Mouse (Mus musculus) cerebral cortex, adult 2 months (tissue): ENCODE results near the gene Olfr1128.

Experiments used
- WGBS: fragments of 180-500 bp; shearing (Covaris S2); methylation state at CpG from one replicate; pipeline ENCODE4 v1.1.7; 2018; 5-methylcytosine and 5-hydroxymethylcytosine counted together

The Olfr1128 gene

DNA sequence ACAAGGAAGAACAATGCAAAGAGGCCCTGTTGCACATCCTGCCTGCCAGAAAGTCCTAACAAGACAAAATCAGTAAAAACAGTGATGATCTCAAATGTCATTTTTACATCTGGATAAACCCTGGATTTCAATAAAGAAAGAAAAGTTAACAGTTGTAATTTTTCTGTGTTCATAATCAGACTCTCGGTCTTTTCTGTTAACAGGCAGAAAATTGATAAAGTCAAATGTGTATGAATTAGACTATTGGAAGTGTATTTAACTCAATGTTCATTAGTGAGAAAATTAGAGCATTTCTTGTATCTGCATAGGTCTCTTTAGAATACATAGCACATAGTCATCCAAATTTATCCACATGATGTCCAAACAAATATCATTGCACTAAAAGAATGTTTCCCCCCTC is at the start of gene Olfr1128:
Gene Olfr1128, minus strand, starts transcription at position 101 of the 400 bp plus-strand sequence.
- WGBS = 83% methylated on average over 1 of the region's 1 CpGs

DNA sequence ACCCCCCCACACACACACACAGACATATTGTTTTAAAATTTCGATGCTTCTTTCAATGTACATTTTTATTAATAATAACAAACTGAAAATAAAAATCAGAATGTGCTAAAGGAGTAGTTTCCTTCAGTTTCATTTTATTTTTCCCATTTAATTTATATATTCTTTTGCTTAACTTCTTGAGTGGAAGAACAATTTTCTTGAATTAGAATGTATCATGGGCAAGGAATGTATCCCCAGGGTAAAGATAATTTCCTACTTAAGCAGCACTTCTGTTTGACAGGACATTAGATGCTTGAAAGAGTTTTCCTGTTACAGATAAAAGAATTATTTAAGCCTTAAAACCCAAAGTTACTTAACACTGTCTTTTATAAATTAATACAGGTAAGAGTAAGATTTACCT is 28.3 kb upstream of the Olfr1128 start, which contains the start of gene Olfr1129:
Gene Olfr1129, plus strand, starts transcription at position 301 of the 400 bp plus-strand sequence.
- WGBS = 57% methylated on average over 1 of the region's 1 CpGs

DNA sequence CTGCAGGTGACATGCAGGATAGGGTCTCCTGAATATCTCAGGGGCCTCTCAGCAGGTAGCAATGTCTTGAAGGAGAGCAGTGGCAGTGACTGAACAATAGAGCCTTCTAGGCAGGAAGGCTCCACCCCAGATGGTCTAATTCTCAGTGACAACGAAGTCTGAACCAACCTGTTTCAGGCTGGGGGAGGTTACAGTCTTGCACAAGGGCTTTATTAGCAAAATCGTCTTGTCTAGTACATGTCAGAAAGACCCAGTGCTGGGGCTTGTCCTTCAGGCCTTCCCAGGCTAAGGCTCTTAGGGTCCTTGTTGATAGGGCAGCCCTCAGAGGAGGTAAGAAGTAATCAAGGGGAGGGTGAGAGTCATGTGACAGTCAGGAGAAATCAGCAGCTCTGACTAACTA is 10.5 kb downstream of the Olfr1128 start:
- WGBS = 48% methylated on average over 2 of the region's 2 CpGs

GRCm38 (mm10) chr2:87531496-87531895 is 13.8 kb downstream of the Olfr1128 start, which contains the start of gene Olfr153:
Olfr153 (plus strand) TSS chr2:87531796.

GRCm38 (mm10) chr2:87525899-87526616 is 19.3 kb downstream of the Olfr1128 start:
- 27% methylated on average over 39 of the region's 39 CpGs for WGBS

- WGBS = 83% methylated on average over 4 of the region's 4 CpGs
These were observed 24.7 kb downstream of the Olfr1128 start for GRCm38 (mm10) chr2:87520651-87521050.

- 91% methylated on average over 3 of the region's 3 CpGs for WGBS
These were observed 28.8 kb downstream of the Olfr1128 start for GRCm38 (mm10) chr2:87516581-87516980.

- 72% methylated on average over 8 of the region's 8 CpGs for WGBS
These were observed 29.8 kb downstream of the Olfr1128 start for GRCm38 (mm10) chr2:87515457-87516060.

- WGBS = 91% methylated on average over 2 of the region's 2 CpGs
These were observed 30.3 kb downstream of the Olfr1128 start for GRCm38 (mm10) chr2:87515046-87515445.

- 88% methylated on average over 6 of the region's 6 CpGs for WGBS
These were observed 39.1 kb downstream of the Olfr1128 start, which contains the start of gene Pramel6 for GRCm38 (mm10) chr2:87506265-87506664. Pramel6 (plus strand) TSS chr2:87506565.

DNA sequence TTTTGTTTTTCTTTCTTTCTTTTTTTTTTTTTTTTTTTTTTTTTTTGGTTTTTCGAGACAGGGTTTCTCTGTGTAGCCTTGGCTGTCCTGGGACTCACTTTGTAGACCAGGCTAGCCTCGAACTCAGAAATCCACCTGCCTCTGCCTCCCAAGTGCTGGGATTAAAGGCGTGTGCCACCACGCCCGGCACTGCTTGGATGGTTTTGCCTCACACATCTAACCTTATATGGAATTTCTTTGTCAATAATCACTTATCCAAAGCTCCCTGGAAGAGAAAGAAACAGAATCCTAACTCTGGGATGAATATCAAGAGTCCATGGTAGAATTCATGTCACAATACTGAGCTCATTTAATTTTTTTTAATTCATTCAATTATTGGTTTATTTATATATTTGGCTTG is 48.3 kb downstream of the Olfr1128 start, which contains the start of gene Pramel7:
Gene Pramel7, minus strand, starts transcription at position 101 of the 400 bp plus-strand sequence.
- WGBS = 85% methylated on average over 4 of the region's 5 CpGs
